Mouse (Mus musculus) heart, adult 2 months (tissue): ENCODE data around the gene Arf3.

Experiments
- CTCF ChIP-seq: fragments of 200-600 bp; IDR thresholded peaks from 2 replicates; pipeline ENCODE4 v1.8.1; 2022; ENCODE audit warnings: antibody characterized with exemption, mild to moderate bottlenecking, moderate library complexity
- POLR2A ChIP-seq: fragments of 200-500 bp; IDR thresholded peaks from 2 replicates; pipeline ENCODE4 v1.6.1; 2011; ENCODE audit warnings: mild to moderate bottlenecking, low read depth, low read length, control low read depth; ENCODE audit not compliant: insufficient read depth

- no peak for TF ChIP-seq POLR2A
- TF ChIP-seq CTCF = no peak
Measured at GRCm38 (mm10) chr15:98792233-98793020, 29.4 kb upstream of the Arf3 start.
